Mouse (Mus musculus) urinary bladder, postnatal 10 days (tissue): Measurements from ENCODE around the gene Tmem8b.

Source experiments
- DNase-seq: peaks from one replicate; pipeline ENCODE4 v3.0.0; 2022; ENCODE audit warnings: low spot score

The Tmem8b gene

GRCm38 (mm10) chr4:43668782-43669427 is at the start of gene Tmem8b, which contains the start of gene Fam221b:
TSS of gene Tmem8b (plus strand) at chr4:43668971.
TSS of gene Fam221b (minus strand) at chr4:43669145.
- DNase-seq: peak; percentile 51

- DNase-seq: no peak
Measured at GRCm38 (mm10) chr4:43620146-43620778, 48.5 kb upstream of the Tmem8b start.

GRCm38 (mm10) chr4:43629106-43629817 is 39.5 kb upstream of the Tmem8b start:
- no peak for DNase-seq

- no peak for DNase-seq
Measured at GRCm38 (mm10) chr4:43630030-43630581, 38.7 kb upstream of the Tmem8b start.

- no peak for DNase-seq
Measured at GRCm38 (mm10) chr4:43630671-43631045, 38.1 kb upstream of the Tmem8b start.

- DNase-seq: no peak
Measured at GRCm38 (mm10) chr4:43631046-43631955, 37.5 kb upstream of the Tmem8b start, which contains the start of gene Npr2. TSS of gene Npr2 (plus strand) at chr4:43631935.

- DNase-seq: no peak
Measured at GRCm38 (mm10) chr4:43631956-43632920, 36.5 kb upstream of the Tmem8b start.

- DNase-seq: no peak
Measured at GRCm38 (mm10) chr4:43633296-43633695, 35.5 kb upstream of the Tmem8b start.

GRCm38 (mm10) chr4:43633736-43634135 is 35.0 kb upstream of the Tmem8b start:
- DNase-seq: no peak

GRCm38 (mm10) chr4:43634621-43635374 is 34.0 kb upstream of the Tmem8b start:
- DNase-seq: no peak

GRCm38 (mm10) chr4:43636751-43637150 is 32.0 kb upstream of the Tmem8b start:
- DNase-seq: no peak

- DNase-seq: no peak
Measured at GRCm38 (mm10) chr4:43640076-43640475, 28.7 kb upstream of the Tmem8b start.

GRCm38 (mm10) chr4:43640491-43640890 is 28.3 kb upstream of the Tmem8b start:
- DNase-seq: no peak

GRCm38 (mm10) chr4:43649783-43650182 is 19.0 kb upstream of the Tmem8b start:
- DNase-seq: no peak

- DNase-seq: no peak
Measured at GRCm38 (mm10) chr4:43652726-43653125, 16.0 kb upstream of the Tmem8b start.

GRCm38 (mm10) chr4:43653161-43654015 is 15.4 kb upstream of the Tmem8b start, which contains the start of gene Spag8:
TSS of gene Spag8 (minus strand) at chr4:43653594.
- DNase-seq: no peak

- no peak for DNase-seq
Measured at GRCm38 (mm10) chr4:43655656-43656338, 13.0 kb upstream of the Tmem8b start.
